Mouse (Mus musculus): ENCODE measurements around the gene Igf2. TPM values are rescaled to one million over a fixed set of nuclear protein-coding genes. Genes with fewer than 3 reads are reported as not detected.

Gene Igf2
- polyA plus RNA-seq, 1 experiment from 2014 or later, result 131 TPM

DNA sequence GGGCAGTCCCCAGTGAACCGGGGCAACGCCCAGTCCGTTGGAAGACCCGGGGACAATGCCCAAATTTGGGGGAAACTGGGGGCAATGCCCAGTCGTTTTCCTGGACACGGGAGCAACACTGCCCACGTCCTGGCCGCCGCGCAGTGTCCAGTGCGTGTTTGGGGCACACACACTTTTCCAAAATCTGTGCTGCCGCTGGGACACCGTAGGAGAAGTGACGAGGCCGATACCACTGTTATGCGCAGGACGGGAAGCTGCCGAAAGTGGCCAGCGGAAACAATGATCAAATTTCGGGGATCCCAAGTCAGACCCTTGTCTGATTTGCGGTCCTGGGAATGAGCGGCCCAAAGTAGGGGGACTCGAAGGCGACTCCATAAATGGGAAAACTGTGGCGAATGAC is 5.6 kb downstream of the Igf2 start:
- Histone ChIP-seq H3K9me3 (ENCODE audit: control insufficient read depth, low read length) (no peaks in the 10 kb centered on the region), H3K9ac (ENCODE audit: low read length) (no peak overlapping the region), H3K27me3 (ENCODE audit: control insufficient read depth, insufficient read depth, low read length) (peaks cover 96% of the 10 kb centered on the region), H3K4me1 (ENCODE audit: control insufficient read depth, insufficient read depth, low read length) (peaks cover 17% of the 10 kb centered on the region), H3K4me2 (peak overlapping the region; percentile 43; the same call in 1 of the 2 replicates), H3K27ac (ENCODE audit: low read depth, low read length) (no peak overlapping the region), H3K36me3 (ENCODE audit: control insufficient read depth, insufficient read depth, low read length) (no peaks in the 10 kb centered on the region), H3K4me3 (ENCODE audit: low read depth, low read length) (peak overlapping the region; percentile 31)
- WGBS, result under 1% methylated on average over 25 of the region's 25 CpGs
- ATAC-seq (ENCODE audit: low FRiP score), result no peak
- DNase-seq (ENCODE audit: low spot score, missing footprints), result peak; percentile 96

DNA sequence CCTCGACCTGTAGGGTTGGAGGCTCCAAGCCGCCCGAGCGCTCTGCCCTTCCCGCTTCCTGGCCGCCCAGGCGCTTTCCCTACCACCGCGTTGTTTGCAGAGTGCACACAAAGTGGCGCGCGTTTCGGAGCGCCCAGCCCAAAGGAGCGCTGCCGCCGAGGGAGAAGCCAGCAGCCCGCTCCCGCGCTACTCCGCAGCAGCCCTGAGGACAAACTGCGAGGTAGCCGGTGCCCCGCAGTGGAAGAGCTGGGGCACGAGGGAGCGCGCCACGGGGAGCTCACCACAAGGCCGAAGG is 6.0 kb downstream of the Igf2 start:
- under 1% methylated on average over 29 of the region's 29 CpGs for WGBS
- no peaks in the 10 kb centered on the region for H3K36me3 ChIP-seq (ENCODE audit: control insufficient read depth, insufficient read depth, low read length)
- H3K9me3 ChIP-seq (ENCODE audit: control insufficient read depth, low read length), result no peaks in the 10 kb centered on the region
- H3K27me3 ChIP-seq (ENCODE audit: control insufficient read depth, insufficient read depth, low read length), result peaks cover 96% of the 10 kb centered on the region
- peak overlapping the region; percentile 43 for H3K4me2 ChIP-seq
- no peak overlapping the region for H3K27ac ChIP-seq (ENCODE audit: low read depth, low read length)
- ATAC-seq (ENCODE audit: low FRiP score), result no peak
- peak overlapping the region; percentile 31 for H3K4me3 ChIP-seq (ENCODE audit: low read depth, low read length)
- H3K9ac ChIP-seq (ENCODE audit: low read length), result peak overlapping the region; percentile 14; the same call in 1 of the 2 replicates
- DNase-seq (ENCODE audit: low spot score, missing footprints), result peak; percentile 97
- H3K4me1 ChIP-seq (ENCODE audit: control insufficient read depth, insufficient read depth, low read length), result peaks cover 17% of the 10 kb centered on the region

DNA sequence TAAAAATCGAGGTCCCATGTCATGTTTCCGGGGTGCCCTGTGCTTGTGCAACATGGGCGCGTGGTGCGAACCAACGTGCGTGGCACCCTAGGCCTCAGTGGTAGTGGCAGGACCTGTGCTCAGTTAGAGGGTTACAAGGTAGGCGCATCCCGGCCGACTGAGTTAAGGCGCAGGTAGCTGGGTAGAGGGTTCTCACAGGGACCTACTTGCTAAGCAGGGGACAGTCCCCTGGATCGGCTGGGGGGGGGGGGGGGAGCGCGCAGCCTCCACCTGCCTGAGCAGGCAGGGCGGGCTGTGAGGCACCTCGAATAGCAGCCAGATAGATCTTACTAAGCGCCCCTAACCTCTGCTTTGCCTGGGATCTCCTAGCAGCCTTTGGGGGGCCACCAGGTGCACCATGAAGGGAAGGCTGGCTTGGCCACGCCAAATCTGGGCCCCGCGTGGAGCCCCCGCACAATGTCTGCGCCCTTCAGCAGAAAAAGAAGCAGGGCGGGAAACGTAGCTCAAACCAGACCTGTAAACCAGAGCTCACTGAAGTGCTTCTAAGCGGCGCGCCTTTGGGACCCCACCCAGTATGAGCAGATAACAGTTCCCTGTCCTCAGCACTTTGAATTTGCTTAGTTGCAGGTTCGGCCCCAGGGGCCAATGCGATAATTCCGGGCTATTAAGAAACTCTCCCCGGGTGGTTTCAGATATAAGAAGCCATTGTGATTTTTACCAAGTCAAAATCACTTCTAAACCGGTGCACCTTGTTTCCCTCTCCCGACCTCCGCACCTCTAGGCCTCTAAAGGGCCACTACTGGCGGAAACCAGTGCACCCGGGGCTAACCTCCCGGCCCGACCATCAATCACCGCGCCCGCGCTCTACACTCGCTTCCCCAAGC is 6.6 kb downstream of the Igf2 start:
- H3K9me3 ChIP-seq (ENCODE audit: control insufficient read depth, low read length), result no peaks in the 10 kb centered on the region
- no peaks in the 10 kb centered on the region for H3K36me3 ChIP-seq (ENCODE audit: control insufficient read depth, insufficient read depth, low read length)
- H3K27me3 ChIP-seq (ENCODE audit: control insufficient read depth, insufficient read depth, low read length), result peaks cover 96% of the 10 kb centered on the region
- peak overlapping the region; percentile 43 for H3K4me2 ChIP-seq
- H3K4me1 ChIP-seq (ENCODE audit: control insufficient read depth, insufficient read depth, low read length), result peaks cover 17% of the 10 kb centered on the region
- peak; percentile 95 for DNase-seq (ENCODE audit: low spot score, missing footprints)
- no peak overlapping the region; the same call in 1 of the 2 replicates for H3K9ac ChIP-seq (ENCODE audit: low read length)
- no peak overlapping the region for H3K27ac ChIP-seq (ENCODE audit: low read depth, low read length)
- ATAC-seq (ENCODE audit: low FRiP score), result peak; percentile 28; the same call in 1 of the 2 replicates
- WGBS, result under 1% methylated on average over 42 of the region's 43 CpGs
- peak overlapping the region; percentile 31 for H3K4me3 ChIP-seq (ENCODE audit: low read depth, low read length)

DNA sequence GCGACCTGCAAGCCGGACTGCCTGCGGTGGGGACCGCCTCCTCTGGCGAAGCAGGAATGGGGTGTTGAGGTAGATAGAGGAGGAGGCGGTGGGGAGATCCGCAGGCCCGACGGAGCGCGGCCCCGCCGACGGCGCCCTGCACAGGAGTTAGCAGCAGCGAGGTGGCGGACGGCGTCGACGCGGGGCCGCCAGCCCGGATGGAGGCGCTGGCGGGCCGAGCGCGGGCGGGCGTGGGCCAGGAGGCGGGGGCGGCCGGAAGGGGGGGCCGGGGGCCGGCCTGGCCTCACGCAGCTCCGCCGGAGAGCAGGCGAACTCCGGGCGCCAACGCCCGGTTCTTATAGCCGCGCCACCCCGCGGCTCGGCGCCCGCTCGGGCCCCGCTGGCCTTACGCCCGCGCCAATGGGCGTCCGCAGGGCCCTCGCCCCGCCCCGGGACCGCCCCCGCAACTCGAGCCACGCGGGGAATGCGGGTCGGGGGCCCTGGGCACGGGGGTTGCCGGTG is 7.4 kb downstream of the Igf2 start:
- H3K27ac ChIP-seq (ENCODE audit: low read depth, low read length), result no peak overlapping the region
- no peaks in the 10 kb centered on the region for H3K36me3 ChIP-seq (ENCODE audit: control insufficient read depth, insufficient read depth, low read length)
- peak overlapping the region; percentile 42 for H3K4me2 ChIP-seq
- WGBS, result under 1% methylated on average over 44 of the region's 70 CpGs
- peak; percentile 61 for ATAC-seq (ENCODE audit: low FRiP score)
- peak overlapping the region; percentile 31 for H3K4me3 ChIP-seq (ENCODE audit: low read depth, low read length)
- H3K9me3 ChIP-seq (ENCODE audit: control insufficient read depth, low read length), result no peaks in the 10 kb centered on the region
- peak overlapping the region; percentile 4; the same call in 1 of the 2 replicates for H3K9ac ChIP-seq (ENCODE audit: low read length)
- H3K4me1 ChIP-seq (ENCODE audit: control insufficient read depth, insufficient read depth, low read length), result peaks cover 17% of the 10 kb centered on the region
- H3K27me3 ChIP-seq (ENCODE audit: control insufficient read depth, insufficient read depth, low read length), result peaks cover 96% of the 10 kb centered on the region
- DNase-seq (ENCODE audit: low spot score, missing footprints), result peak; percentile 91

DNA sequence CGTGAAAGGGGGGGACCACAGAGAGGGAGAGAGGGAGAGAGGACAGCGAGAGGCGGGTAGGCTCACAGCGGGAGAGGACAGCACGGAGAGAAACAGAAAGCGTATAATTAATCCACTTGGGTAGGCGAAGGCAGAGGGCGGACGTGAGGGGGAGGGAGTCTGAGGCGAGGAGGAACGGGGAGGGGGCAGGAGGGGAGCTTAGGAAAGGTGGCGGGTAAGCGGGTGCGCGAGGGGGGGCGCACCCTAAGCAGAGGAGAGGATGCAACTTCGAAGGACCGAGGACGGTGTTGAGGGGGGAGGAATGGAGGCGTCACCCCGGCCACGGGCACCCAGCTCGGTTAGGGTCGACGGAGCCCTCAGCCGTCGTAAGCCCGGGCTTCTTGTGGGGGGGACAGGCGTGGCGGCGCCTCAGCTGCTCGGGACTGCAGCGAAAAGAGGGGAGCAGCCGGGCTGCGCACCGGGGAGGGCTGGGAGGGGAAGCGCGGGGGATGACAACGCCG is 7.9 kb downstream of the Igf2 start:
- peaks cover 96% of the 10 kb centered on the region for H3K27me3 ChIP-seq (ENCODE audit: control insufficient read depth, insufficient read depth, low read length)
- WGBS, result under 1% methylated on average over 39 of the region's 40 CpGs
- no peak overlapping the region; the same call in 1 of the 2 replicates for H3K9ac ChIP-seq (ENCODE audit: low read length)
- no peaks in the 10 kb centered on the region for H3K36me3 ChIP-seq (ENCODE audit: control insufficient read depth, insufficient read depth, low read length)
- H3K4me3 ChIP-seq (ENCODE audit: low read depth, low read length), result peak overlapping the region; percentile 31
- no peaks in the 10 kb centered on the region for H3K9me3 ChIP-seq (ENCODE audit: control insufficient read depth, low read length)
- no peak overlapping the region for H3K27ac ChIP-seq (ENCODE audit: low read depth, low read length)
- peaks cover 17% of the 10 kb centered on the region for H3K4me1 ChIP-seq (ENCODE audit: control insufficient read depth, insufficient read depth, low read length)
- ATAC-seq (ENCODE audit: low FRiP score), result peak; percentile 31; the same call in 1 of the 2 replicates
- peak; percentile 93 for DNase-seq (ENCODE audit: low spot score, missing footprints)
- H3K4me2 ChIP-seq, result peak overlapping the region; percentile 42

DNA sequence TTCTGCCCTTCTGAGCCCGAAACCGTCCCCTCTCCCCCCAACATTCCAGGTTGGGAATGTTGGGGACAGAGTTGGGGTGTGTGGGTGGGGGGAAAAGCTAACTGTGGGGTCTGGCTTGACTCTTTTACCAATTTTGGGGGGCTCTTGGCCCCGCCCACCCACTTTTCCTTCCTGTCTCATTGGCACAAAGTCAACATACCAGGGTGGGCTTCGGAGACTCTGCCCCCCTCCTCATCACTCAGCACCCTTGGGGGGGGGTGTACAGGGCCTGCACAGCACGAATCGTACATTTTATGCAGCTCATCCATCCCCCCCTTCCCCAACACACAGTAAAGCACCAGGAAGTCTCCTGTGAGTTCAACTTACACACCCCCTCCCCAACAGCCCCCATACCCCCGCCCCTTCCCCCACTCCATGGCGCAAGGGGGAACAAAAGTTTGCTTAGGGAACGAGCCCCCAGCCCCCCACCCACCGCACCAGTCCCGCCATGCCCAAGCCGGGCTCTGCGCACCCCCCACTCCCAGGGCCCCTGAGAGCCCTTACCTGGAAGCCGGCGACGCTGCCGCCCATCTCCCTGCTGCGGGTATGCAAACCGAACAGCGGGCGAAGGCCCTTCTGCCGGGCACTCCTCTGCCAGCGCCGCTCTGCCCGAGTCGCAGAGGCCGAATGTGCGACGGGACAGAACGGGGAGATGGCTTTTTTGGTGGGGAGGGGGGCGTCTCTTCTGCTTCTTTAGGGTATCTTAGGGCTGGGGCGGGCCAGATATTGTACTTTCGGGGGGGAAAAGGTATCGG is 8.6 kb downstream of the Igf2 start:
- DNase-seq (ENCODE audit: low spot score, missing footprints) (peak; percentile 90), ATAC-seq (ENCODE audit: low FRiP score) (no peak)
- Histone ChIP-seq H3K36me3 (ENCODE audit: control insufficient read depth, insufficient read depth, low read length) (no peaks in the 10 kb centered on the region), H3K9me3 (ENCODE audit: control insufficient read depth, low read length) (no peaks in the 10 kb centered on the region), H3K4me3 (ENCODE audit: low read depth, low read length) (peak overlapping the region; percentile 31), H3K4me1 (ENCODE audit: control insufficient read depth, insufficient read depth, low read length) (peaks cover 17% of the 10 kb centered on the region), H3K27ac (ENCODE audit: low read depth, low read length) (no peak overlapping the region), H3K9ac (ENCODE audit: low read length) (no peak overlapping the region), H3K27me3 (ENCODE audit: control insufficient read depth, insufficient read depth, low read length) (peaks cover 93% of the 10 kb centered on the region), H3K4me2 (peak overlapping the region; percentile 42)
- WGBS, result 1% methylated on average over 34 of the region's 34 CpGs

DNA sequence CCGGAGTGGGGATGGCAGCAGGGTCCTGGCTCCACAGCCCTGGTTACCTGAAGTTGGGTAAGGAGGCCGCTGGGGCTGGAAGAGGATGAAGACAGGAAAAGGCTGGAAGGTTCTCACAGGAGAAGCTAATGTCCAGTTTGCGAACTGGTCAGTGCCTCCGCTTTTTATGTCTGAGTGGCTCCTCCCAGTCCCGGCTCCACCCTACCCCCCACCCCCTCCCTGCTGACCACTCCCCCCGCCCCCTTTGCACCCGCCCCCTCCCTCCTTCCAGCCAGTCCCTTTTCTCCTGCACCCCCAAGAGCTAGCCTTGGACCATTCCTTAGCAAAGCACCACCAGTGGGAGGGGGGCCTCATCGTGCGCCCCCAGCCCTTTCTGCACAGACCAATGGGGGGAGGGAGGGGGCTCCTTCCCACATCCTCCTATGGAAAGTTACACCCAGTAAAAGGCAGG is 9.2 kb downstream of the Igf2 start:
- H3K27ac ChIP-seq (ENCODE audit: low read depth, low read length), result no peak overlapping the region
- no peak overlapping the region for H3K9ac ChIP-seq (ENCODE audit: low read length)
- peak; percentile 88 for DNase-seq (ENCODE audit: low spot score, missing footprints)

DNA sequence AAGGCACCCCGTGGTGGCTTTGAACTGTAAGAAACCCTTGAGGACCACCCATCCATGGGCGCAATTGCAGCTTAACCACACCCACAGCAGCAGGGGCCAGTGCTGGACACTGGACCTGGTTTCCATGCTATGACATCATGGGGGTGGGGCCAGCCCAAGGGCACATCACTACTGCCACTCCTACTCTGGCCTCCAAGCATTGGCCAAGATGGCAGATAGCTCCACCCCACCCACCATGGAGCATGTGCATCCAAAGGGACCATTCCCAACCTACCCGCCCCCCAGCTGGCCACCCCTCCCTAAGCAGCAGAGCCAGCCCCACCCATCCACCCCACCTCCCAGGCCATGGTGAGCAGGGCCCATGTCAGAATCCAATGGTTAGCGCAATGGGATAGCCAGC is 10.6 kb downstream of the Igf2 start:
- ATAC-seq (ENCODE audit: low FRiP score) (no peak), DNase-seq (ENCODE audit: low spot score, missing footprints) (no peak)
- no peaks in the 10 kb centered on the region for H3K36me3 ChIP-seq (ENCODE audit: control insufficient read depth, insufficient read depth, low read length)
- H3K27me3 ChIP-seq (ENCODE audit: control insufficient read depth, insufficient read depth, low read length), result peaks cover 80% of the 10 kb centered on the region
- no peak overlapping the region for H3K27ac ChIP-seq (ENCODE audit: low read depth, low read length)
- WGBS, result 36% methylated on average over 4 of the region's 4 CpGs
- H3K4me1 ChIP-seq (ENCODE audit: control insufficient read depth, insufficient read depth, low read length), result peaks cover 17% of the 10 kb centered on the region
- H3K9ac ChIP-seq (ENCODE audit: low read length), result no peak overlapping the region
- no peak overlapping the region for H3K4me2 ChIP-seq
- H3K9me3 ChIP-seq (ENCODE audit: control insufficient read depth, low read length), result no peaks in the 10 kb centered on the region
- H3K4me3 ChIP-seq (ENCODE audit: low read depth, low read length), result no peak overlapping the region

More for the DNA sequence above, 9.2 kb downstream of the Igf2 start:
- no peaks in the 10 kb centered on the region for H3K36me3 ChIP-seq (ENCODE audit: control insufficient read depth, insufficient read depth, low read length)
- H3K4me1 ChIP-seq (ENCODE audit: control insufficient read depth, insufficient read depth, low read length), result peaks cover 17% of the 10 kb centered on the region
- no peak for ATAC-seq (ENCODE audit: low FRiP score)
- peaks cover 89% of the 10 kb centered on the region for H3K27me3 ChIP-seq (ENCODE audit: control insufficient read depth, insufficient read depth, low read length)
- 8% methylated on average over 7 of the region's 9 CpGs for WGBS
- H3K9me3 ChIP-seq (ENCODE audit: control insufficient read depth, low read length), result no peaks in the 10 kb centered on the region
- no peak overlapping the region for H3K4me2 ChIP-seq
- no peak overlapping the region for H3K4me3 ChIP-seq (ENCODE audit: low read depth, low read length)
